Mouse (Mus musculus) liver, postnatal 0 days (tissue): ENCODE data around the gene Zc3h12c. TPM values are rescaled to one million over a fixed set of nuclear protein-coding genes. Genes with fewer than 3 reads are reported as not detected.

Source experiments
- ATAC-seq: fragments of 200-750 bp; cut with Nextera tagmentation; 2 replicates; pipeline ENCODE4 v1.8.0; 2017; ENCODE audit warnings: mild to moderate bottlenecking, moderate library complexity
- DNase-seq: peaks from one replicate; pipeline ENCODE4 v3.0.0-alpha.2; 2016
- H3K27ac ChIP-seq: fragments of 300-500 bp; sonication (generic); 2 replicates; pipeline ENCODE4 v1.5.1; 2014; ENCODE audit warnings: antibody characterized with exemption, moderate library complexity, mild to moderate bottlenecking, low read depth
- H3K27me3 ChIP-seq: fragments of 300-500 bp; sonication (generic); 2 replicates; pipeline ENCODE4 v1.6.1; 2014; ENCODE audit warnings: low read length, control low read depth, mixed read lengths; ENCODE audit not compliant: insufficient read depth
- H3K36me3 ChIP-seq: fragments of 300-500 bp; sonication (generic); replicated peaks from 2 replicates; pipeline ENCODE4 v1.6.1; 2014; ENCODE audit warnings: mild to moderate bottlenecking, control low read depth, low read length, moderate library complexity, mixed read lengths; ENCODE audit not compliant: insufficient read depth
- H3K4me1 ChIP-seq: fragments of 300-500 bp; sonication (generic); 2 replicates; pipeline ENCODE4 v1.6.1; 2014; ENCODE audit warnings: antibody characterized with exemption, mild to moderate bottlenecking, control low read depth; ENCODE audit not compliant: insufficient read depth
- H3K4me2 ChIP-seq: fragments of 300-500 bp; sonication (generic); 2 replicates; pipeline ENCODE4 v1.6.1; 2014; ENCODE audit warnings: low read depth, mild to moderate bottlenecking, low read length, moderate library complexity, mixed read lengths
- H3K4me3 ChIP-seq: fragments of 300-500 bp; sonication (generic); 2 replicates; pipeline ENCODE4 v1.5.1; 2014; ENCODE audit warnings: low read depth, low read length
- H3K9ac ChIP-seq: fragments of 300-500 bp; sonication (generic); replicated peaks from 2 replicates; pipeline ENCODE4 v1.6.1; 2014; ENCODE audit warnings: mild to moderate bottlenecking, moderate library complexity
- H3K9me3 ChIP-seq: fragments of 300-500 bp; sonication (generic); 2 replicates; pipeline ENCODE4 v1.6.1; 2016; ENCODE audit warnings: mild to moderate bottlenecking, control low read depth, low read length, mixed read lengths
- CTCF ChIP-seq: sonication (generic); IDR thresholded peaks from 2 replicates; pipeline ENCODE4 v1.5.1; 2016; ENCODE audit warnings: antibody characterized with exemption, low read depth
- EP300 ChIP-seq: IDR thresholded peaks from 2 replicates; pipeline ENCODE4 v1.6.1; 2016; ENCODE audit warnings: antibody characterized with exemption, low read depth, mild to moderate bottlenecking
- WGBS: fragments of 180-500 bp; shearing (Covaris S2); extraction: QIAGEN DNeasy Blood & Tissue Kit; methylation state at CpG from one replicate; pipeline ENCODE4 v1.1.7; 2014; ENCODE audit not compliant: insufficient replicate concordance; 5-methylcytosine and 5-hydroxymethylcytosine counted together
- polyA plus RNA-seq: library from polyadenylated mRNA; unstranded; fragments of >200 nt; fragmentation: Nextera tagmentation; extraction: Ambion mirVana; gene quantifications from 2 replicates; pipeline ENCODE4 v1.2.1, GENCODE M21; 2015

Gene Zc3h12c
- polyA plus RNA-seq = 0.72 and 0.75 TPM in 2 replicates

GRCm38 (mm10) chr9:52167863-52168685 lies at the start of gene Zc3h12c:
TSS of gene Zc3h12c (minus strand) at chr9:52168572.
- under 1% methylated on average over 72 of the region's 100 CpGs for WGBS
- Histone ChIP-seq H3K4me1 (peaks cover 19% of the 10 kb centered on the region), H3K36me3 (no peaks in the 10 kb centered on the region), H3K27me3 (peaks cover 20% of the 10 kb centered on the region; the same call in 1 of the 2 replicates), H3K4me3 (peak within 1 kb of the TSS; percentile 66), H3K9ac (peak within 1 kb of the TSS; percentile 75), H3K4me2 (peak within 1 kb of the TSS; percentile 95), H3K27ac (peak within 1 kb of the TSS; percentile 53), H3K9me3 (no peaks in the 10 kb centered on the region)
- ATAC-seq (peak; percentile 80), DNase-seq (peak; percentile 63)
- TF ChIP-seq CTCF (no peak), EP300 (no peak)

GRCm38 (mm10) chr9:52217636-52218035 lies 49.3 kb upstream of the Zc3h12c start:
- Histone ChIP-seq H3K27me3 (no peaks in the 10 kb centered on the region), H3K27ac (no peak overlapping the region), H3K9me3 (no peaks in the 10 kb centered on the region), H3K4me3 (no peak overlapping the region), H3K4me2 (no peak overlapping the region), H3K9ac (no peak overlapping the region), H3K36me3 (no peaks in the 10 kb centered on the region), H3K4me1 (no peaks in the 10 kb centered on the region)
- TF ChIP-seq CTCF (no peak), EP300 (no peak)
- DNase-seq (no peak), ATAC-seq (no peak)
- WGBS = 34% methylated on average over 4 of the region's 4 CpGs

GRCm38 (mm10) chr9:52215291-52215690 lies 46.9 kb upstream of the Zc3h12c start:
- H3K9ac ChIP-seq = no peak overlapping the region
- no peaks in the 10 kb centered on the region for H3K27me3 ChIP-seq
- WGBS = 78% methylated on average over 3 of the region's 3 CpGs
- H3K27ac ChIP-seq = no peak overlapping the region
- no peak overlapping the region for H3K4me2 ChIP-seq
- no peak overlapping the region for H3K4me3 ChIP-seq
- no peak for ATAC-seq
- H3K4me1 ChIP-seq = no peaks in the 10 kb centered on the region
- H3K9me3 ChIP-seq = no peaks in the 10 kb centered on the region
- no peaks in the 10 kb centered on the region for H3K36me3 ChIP-seq
- no peak for TF ChIP-seq EP300
- no peak for TF ChIP-seq CTCF
- DNase-seq = no peak

- Histone ChIP-seq H3K9me3 (no peaks in the 10 kb centered on the region), H3K4me1 (no peaks in the 10 kb centered on the region), H3K27me3 (no peaks in the 10 kb centered on the region), H3K4me2 (no peak overlapping the region), H3K9ac (no peak overlapping the region), H3K36me3 (no peaks in the 10 kb centered on the region), H3K4me3 (no peak overlapping the region), H3K27ac (no peak overlapping the region)
- ATAC-seq (no peak), DNase-seq (no peak)
- TF ChIP-seq EP300 (no peak), CTCF (no peak)
- WGBS = 73% methylated on average over 6 of the region's 6 CpGs
These were observed 44.0 kb upstream of the Zc3h12c start for GRCm38 (mm10) chr9:52212416-52212815.

GRCm38 (mm10) chr9:52208510-52209030 lies 40.2 kb upstream of the Zc3h12c start:
- no peak overlapping the region for H3K4me2 ChIP-seq
- ATAC-seq (no peak), DNase-seq (no peak)
- H3K4me3 ChIP-seq = no peak overlapping the region
- no peak overlapping the region for H3K9ac ChIP-seq
- no peak for TF ChIP-seq EP300
- no peak for TF ChIP-seq CTCF
- no peak overlapping the region for H3K27ac ChIP-seq
- H3K9me3 ChIP-seq = no peaks in the 10 kb centered on the region
- WGBS = 60% methylated on average over 3 of the region's 3 CpGs
- no peaks in the 10 kb centered on the region for H3K36me3 ChIP-seq
- H3K27me3 ChIP-seq = no peaks in the 10 kb centered on the region
- H3K4me1 ChIP-seq = no peaks in the 10 kb centered on the region

- no peak for DNase-seq
- Histone ChIP-seq H3K27me3 (no peaks in the 10 kb centered on the region), H3K4me1 (no peaks in the 10 kb centered on the region), H3K36me3 (no peaks in the 10 kb centered on the region), H3K4me2 (no peak overlapping the region), H3K4me3 (no peak overlapping the region), H3K9ac (no peak overlapping the region), H3K27ac (no peak overlapping the region), H3K9me3 (no peaks in the 10 kb centered on the region)
- WGBS = 76% methylated on average over 4 of the region's 4 CpGs
- no peak for ATAC-seq
- no peak for TF ChIP-seq CTCF
- no peak for TF ChIP-seq EP300
These were observed 34.8 kb upstream of the Zc3h12c start for GRCm38 (mm10) chr9:52203189-52203588.
